Mouse (Mus musculus) frontal cortex, postnatal 36 days (tissue): ENCODE data around the gene Aanat.
"Not testable (repeated sequence)": the region's sequence is repeated elsewhere in the genome, so short reads cannot be mapped to it uniquely, and the experiment has no call there.

Source experiments
- DNase-seq, 2 experiments: peaks; one replicate each; pipeline ENCODE4 v3.0.0; 2022; ENCODE audit warnings: low spot score in 2 of 2

Aanat gene

GRCm38 (mm10) chr11:116609965-116610630 lies 23.9 kb downstream of the Aanat start:
- DNase-seq: no peak

- DNase-seq: not testable (repeated sequence)
Observed at GRCm38 (mm10) chr11:116611168-116611567, 24.9 kb downstream of the Aanat start.

- no peak for DNase-seq
Observed at GRCm38 (mm10) chr11:116611883-116612282, 25.7 kb downstream of the Aanat start.

GRCm38 (mm10) chr11:116612554-116612953 lies 26.3 kb downstream of the Aanat start:
- DNase-seq: no peak

GRCm38 (mm10) chr11:116613234-116613633 lies 27.0 kb downstream of the Aanat start:
- DNase-seq: no peak

GRCm38 (mm10) chr11:116615735-116616437 lies 29.7 kb downstream of the Aanat start:
- no peak for DNase-seq

DNA sequence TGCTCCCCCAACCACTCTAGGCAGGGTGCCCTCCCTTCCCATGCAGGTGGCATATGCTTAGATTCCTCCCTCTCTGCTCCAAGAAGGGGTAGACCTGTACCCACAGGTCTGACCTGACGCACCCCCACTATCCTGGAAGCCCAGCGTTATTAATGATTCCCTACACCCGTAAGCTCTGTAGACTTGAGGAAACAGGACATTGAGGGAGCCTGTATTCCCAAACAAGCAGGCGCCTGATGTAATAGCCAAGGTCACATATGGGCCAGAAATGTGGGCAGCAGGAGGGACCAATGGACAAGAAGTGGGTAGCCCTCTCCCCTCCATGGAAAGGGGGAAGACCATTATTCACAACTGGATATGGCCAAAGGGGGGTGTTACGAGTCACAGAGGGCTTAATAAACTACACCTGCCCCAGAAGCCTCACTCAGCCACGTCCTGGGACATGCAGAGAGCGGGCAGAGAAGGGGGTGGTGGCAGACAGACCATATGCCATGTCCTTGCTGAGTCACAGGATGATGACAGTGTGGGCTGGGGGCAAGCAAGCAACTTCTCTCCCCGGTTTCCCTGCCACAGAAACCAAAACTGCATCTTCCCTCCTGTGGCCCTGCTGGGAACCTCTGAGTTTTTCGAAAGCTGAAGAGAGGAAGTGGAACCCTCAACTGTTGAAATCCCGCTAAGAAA lies 30.3 kb downstream of the Aanat start:
- DNase-seq: no peak

DNA sequence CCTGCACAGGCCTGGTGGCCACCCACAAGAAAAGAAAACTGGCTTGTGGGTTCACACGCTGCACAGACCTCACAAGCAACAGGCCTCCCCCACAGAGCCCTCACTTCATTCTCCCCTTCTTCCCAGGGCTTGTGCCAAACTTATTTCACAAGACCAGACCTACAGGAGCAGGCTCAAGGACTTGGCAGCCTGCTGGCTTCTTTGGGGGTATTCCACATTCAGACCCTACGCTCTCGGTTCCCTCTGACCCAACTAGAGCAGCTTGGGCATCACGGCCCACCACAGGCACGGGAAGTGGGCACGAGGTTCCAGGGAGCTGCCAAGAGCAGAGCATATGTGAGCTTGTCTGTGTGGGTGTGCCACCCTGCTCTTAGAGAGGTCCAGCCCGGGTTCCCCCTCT lies 31.4 kb downstream of the Aanat start:
- peak in 1 of 2 experiments; percentile 14 for DNase-seq

GRCm38 (mm10) chr11:116618666-116619065 lies 32.4 kb downstream of the Aanat start:
- no peak for DNase-seq

DNA sequence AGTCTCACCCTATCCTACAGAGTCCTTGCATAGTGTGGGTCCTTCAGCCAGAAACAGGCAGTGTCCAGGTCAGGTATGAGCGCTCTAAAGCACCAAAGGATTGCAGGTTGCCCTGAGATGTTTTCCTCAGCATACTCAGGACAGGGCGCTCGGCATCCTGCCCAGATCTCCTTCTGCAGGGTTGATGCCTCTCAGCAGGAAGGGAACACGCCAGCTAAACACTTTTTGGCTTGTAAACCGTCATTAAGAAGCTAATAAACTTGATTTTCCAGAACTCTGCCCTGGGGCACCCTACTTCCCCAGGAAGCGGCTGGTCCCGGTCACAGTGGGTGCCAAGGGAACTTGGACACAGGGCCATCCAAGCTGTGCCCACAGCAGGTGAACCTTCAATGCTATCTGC lies 32.9 kb downstream of the Aanat start:
- DNase-seq: no peak

DNA sequence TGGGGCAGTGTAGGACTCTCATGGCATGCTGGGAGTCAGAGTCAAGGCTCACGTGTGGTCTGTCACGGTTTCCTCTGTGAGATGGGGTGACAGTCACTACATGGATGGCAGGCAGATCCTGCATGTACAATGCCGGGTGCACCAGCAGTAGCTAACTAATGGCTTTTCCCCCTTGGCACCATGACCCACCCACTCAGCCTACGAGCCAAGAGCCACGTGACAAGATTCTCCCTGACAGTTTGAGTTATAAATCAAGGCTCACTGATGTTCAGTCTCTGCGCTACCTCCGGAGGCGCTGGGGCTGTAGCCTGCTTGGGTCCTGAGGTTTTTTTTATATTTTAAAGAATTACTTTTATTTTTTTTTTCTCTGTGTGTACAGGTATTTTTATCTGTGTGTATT lies 33.3 kb downstream of the Aanat start:
- no peak for DNase-seq

DNA sequence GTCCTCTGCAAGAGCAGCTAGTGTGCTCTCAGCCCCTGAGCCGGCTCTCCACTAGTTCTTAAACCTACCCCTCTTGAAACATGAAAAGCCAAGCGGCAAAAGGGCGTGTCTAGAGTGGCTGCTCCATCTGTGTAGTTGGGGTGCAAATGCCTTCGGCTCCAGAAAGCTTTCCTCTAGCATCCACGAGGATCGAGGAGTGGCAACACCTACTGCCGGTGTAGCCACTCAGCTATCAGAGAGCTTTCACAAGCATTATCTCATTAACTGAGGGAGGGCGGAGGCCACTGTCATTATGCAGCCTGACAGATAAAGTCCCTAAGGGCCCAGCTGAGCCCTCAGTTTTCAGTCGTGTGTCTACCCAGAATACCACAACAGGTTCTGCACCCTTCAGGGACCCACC lies 33.8 kb downstream of the Aanat start:
- no peak for DNase-seq

GRCm38 (mm10) chr11:116620559-116621253 lies 34.5 kb downstream of the Aanat start:
- no peak for DNase-seq

DNA sequence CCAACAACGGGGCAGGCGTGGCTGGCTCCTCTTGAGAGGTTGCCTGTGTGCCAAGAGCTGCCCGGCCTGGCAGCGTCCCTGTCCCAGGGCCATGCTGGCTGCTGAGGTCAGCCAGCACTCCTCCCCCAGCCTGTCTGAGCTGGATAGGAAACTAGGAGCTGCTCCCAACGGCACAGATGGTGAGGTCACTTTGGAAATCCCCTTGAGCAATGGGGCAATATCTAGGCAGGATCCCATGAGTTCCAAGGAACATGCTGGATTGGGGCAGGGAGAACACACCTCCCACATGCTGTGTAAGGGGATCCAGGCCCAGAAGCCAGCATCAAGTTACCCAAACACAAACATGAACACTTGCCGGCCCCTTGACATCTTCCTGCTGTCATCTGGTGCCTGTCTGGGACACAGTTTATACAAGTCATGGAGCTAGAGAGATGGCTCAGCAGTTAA lies 35.0 kb downstream of the Aanat start:
- DNase-seq: peak in 1 of 2 experiments; percentile 26

GRCm38 (mm10) chr11:116623281-116624124 lies 37.3 kb downstream of the Aanat start:
- DNase-seq: no peak

- DNase-seq: no peak
Observed at GRCm38 (mm10) chr11:116624131-116624832, 38.0 kb downstream of the Aanat start.

DNA sequence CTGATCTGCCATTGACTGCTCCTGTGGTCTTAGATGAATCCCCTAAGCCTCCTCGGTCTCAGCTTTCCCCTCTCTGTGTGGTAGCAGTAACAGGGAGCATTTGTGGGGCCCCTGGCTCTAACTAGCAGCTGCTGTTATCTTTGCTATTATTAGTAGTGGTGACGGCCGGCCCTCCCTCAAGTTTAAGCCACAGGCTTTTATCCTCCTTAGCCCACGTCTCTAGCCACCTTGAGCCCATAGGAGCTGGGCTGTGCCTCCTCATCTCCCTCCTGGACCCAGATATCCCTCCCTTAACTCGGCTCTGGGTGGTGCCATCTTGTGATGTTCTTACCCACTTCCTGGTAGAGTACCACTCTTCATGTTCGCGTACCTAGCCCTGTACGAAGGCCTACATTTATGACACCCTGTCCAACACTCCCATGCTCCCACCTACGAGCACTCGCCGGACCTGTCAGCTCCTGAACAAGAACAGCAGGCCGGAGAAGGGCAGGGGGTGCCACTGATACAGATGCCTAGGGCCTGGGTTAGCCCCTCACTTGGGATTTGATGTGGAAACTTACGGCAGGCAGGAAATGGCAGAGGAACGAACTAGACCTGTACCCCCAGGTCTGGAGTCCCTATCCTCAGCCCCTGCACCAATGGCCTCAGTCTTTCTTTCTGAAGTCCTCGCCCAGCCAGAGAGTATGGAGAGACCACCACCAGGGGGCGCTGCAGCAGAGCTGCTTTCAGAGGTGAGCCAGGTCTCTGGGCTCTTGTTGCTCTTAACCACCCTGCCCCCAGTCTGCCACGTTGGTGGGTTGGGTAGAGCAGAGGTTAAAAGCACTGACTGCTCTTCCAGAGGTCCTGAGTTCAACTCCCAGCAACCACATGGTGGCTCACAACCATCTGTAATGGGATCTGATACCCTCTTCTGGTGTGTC lies 39.1 kb downstream of the Aanat start:
- DNase-seq: no peak

DNA sequence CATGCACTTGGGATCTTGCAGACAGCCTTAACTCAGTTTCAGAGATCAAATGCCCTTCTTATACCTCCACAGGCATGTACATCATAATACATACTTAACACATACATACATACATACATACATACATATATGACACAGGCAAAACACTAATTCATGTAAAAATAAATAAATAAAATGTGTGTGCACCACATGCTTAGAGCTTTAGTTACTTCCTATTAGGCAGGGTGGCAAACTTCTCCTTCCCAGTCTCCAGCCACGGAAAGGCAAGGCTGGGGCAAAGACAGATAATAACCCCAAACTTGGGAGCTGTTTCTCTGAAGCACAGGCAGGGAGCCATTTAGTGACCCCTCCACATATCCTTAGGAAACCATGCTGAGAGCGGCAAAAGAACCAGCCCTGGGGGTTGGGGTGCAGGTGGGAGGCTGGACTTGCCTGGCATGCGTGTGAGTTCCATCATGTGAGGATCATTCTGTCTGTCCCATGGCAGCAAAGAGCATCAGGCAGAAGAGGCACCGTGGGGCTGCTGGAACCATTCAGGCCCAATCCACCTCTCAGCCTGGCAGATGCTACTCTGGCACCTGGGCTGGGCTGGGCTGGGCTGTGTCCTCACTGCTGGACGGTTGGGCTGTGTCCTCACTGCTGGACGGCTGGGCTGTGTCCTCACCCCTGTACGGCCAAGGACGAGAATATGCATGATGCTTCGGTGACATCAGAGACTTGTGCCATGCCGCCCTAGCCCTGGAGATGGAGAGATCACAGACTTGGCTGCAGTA lies 40.3 kb downstream of the Aanat start, which contains the start of gene Rhbdf2:
TSS of gene Rhbdf2 (minus strand) at position 721 of the 773 bp plus-strand sequence.
- no peak for DNase-seq
